Mouse (Mus musculus): ENCODE results near the gene Rnf41. TPM values are rescaled to one million over a fixed set of nuclear protein-coding genes. Genes with fewer than 3 reads are reported as not detected.

Gene Rnf41
- polyA plus RNA-seq, 1 experiment from 2014 or later: 60.7 TPM

DNA sequence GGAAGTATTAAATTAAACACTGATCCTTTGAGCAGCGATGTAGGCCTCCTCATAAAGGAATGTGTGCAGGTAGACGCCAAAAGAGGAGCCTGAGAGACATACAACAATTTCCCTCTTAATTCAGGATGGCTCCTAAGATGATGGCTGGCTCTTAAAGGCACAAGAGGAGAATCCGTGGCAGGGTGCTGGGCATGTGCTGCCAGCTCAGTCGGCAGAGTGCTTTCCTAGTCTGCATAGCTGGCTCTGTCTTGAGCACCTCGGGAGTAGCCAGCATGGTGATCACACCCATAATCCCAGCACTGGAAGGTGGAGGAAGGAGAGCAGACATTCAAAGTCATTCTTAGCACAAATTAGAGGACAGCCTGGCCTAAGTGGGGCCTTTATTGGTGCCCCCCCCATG is 24.4 kb downstream of the Rnf41 start:
- H3K4me3 ChIP-seq: no peak overlapping the region
- H3K4me1 ChIP-seq: no peaks in the 10 kb centered on the region
- H3K27ac ChIP-seq (replicated peaks): no peak overlapping the region
- WGBS: 84% methylated on average over 5 of the region's 5 CpGs
- H3K27me3 ChIP-seq: no peaks in the 10 kb centered on the region
- H3K9ac ChIP-seq (replicated peaks): no peak overlapping the region
- H3K36me3 ChIP-seq: peaks cover 76% of the 10 kb centered on the region
- ATAC-seq (ENCODE audit: low FRiP score, low read depth): no peak
- H3K4me2 ChIP-seq (replicated peaks): no peak overlapping the region
- no peaks in the 10 kb centered on the region for H3K9me3 ChIP-seq

- no peaks in the 10 kb centered on the region for H3K4me1 ChIP-seq
- no peak for ATAC-seq (ENCODE audit: low FRiP score, low read depth)
- no peak overlapping the region for H3K4me3 ChIP-seq
- 95% methylated on average over 8 of the region's 8 CpGs for WGBS
- no peak overlapping the region for H3K4me2 ChIP-seq (replicated peaks)
- no peak overlapping the region for H3K27ac ChIP-seq (replicated peaks)
- peaks cover 76% of the 10 kb centered on the region for H3K36me3 ChIP-seq
- H3K27me3 ChIP-seq: no peaks in the 10 kb centered on the region
- H3K9me3 ChIP-seq: no peaks in the 10 kb centered on the region
- H3K9ac ChIP-seq (replicated peaks): no peak overlapping the region
Observed at GRCm38 (mm10) chr10:128436376-128436775, 24.9 kb downstream of the Rnf41 start.

- H3K9ac ChIP-seq (replicated peaks): no peak overlapping the region
- WGBS: 87% methylated on average over 10 of the region's 10 CpGs
- no peaks in the 10 kb centered on the region for H3K27me3 ChIP-seq
- no peak overlapping the region for H3K4me2 ChIP-seq (replicated peaks)
- H3K36me3 ChIP-seq: peaks cover 79% of the 10 kb centered on the region
- no peak for ATAC-seq (ENCODE audit: low FRiP score, low read depth)
- no peak overlapping the region for H3K4me3 ChIP-seq
- no peaks in the 10 kb centered on the region for H3K9me3 ChIP-seq
- H3K4me1 ChIP-seq: no peaks in the 10 kb centered on the region
- H3K27ac ChIP-seq (replicated peaks): no peak overlapping the region
Observed at GRCm38 (mm10) chr10:128438675-128439279, 27.3 kb downstream of the Rnf41 start.

GRCm38 (mm10) chr10:128440407-128440806 is 28.9 kb downstream of the Rnf41 start:
- no peak for ATAC-seq (ENCODE audit: low FRiP score, low read depth)
- H3K4me2 ChIP-seq (replicated peaks): no peak overlapping the region
- H3K27ac ChIP-seq (replicated peaks): no peak overlapping the region
- H3K4me1 ChIP-seq: no peaks in the 10 kb centered on the region
- H3K9me3 ChIP-seq: no peaks in the 10 kb centered on the region
- H3K9ac ChIP-seq (replicated peaks): no peak overlapping the region
- H3K4me3 ChIP-seq: no peak overlapping the region
- peaks cover 67% of the 10 kb centered on the region for H3K36me3 ChIP-seq
- no peaks in the 10 kb centered on the region for H3K27me3 ChIP-seq
- 69% methylated on average over 10 of the region's 10 CpGs for WGBS

GRCm38 (mm10) chr10:128441324-128442119 is 30.1 kb downstream of the Rnf41 start:
- Histone ChIP-seq H3K9ac (replicated peaks) (no peak overlapping the region), H3K4me1 (no peaks in the 10 kb centered on the region), H3K27ac (replicated peaks) (no peak overlapping the region), H3K4me3 (no peak overlapping the region), H3K36me3 (peaks cover 55% of the 10 kb centered on the region), H3K9me3 (no peaks in the 10 kb centered on the region), H3K27me3 (no peaks in the 10 kb centered on the region), H3K4me2 (replicated peaks) (no peak overlapping the region)
- 88% methylated on average over 10 of the region's 10 CpGs for WGBS
- no peak for ATAC-seq (ENCODE audit: low FRiP score, low read depth)

DNA sequence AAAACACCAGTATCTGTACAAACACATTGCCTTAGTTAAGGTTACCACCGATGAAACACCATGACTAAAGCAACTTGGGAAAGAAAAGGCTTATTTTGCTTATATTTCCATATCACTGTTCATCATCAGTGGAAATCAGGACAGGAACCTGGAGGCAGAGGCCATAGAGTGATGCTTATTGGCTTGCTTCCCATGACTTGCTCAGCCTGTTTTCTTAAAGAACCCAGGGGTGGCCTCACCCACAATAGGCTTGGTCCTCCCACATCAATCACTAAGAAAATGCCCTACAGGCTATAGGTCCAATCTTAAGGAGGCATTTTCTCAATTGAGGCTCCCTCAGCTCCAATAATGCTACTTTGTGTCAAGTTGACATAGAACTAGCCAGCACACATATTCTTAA is 31.3 kb downstream of the Rnf41 start:
- WGBS: 95% methylated on average over 1 of the region's 1 CpGs
- no peak for ATAC-seq (ENCODE audit: low FRiP score, low read depth)
- Histone ChIP-seq H3K9me3 (no peaks in the 10 kb centered on the region), H3K9ac (replicated peaks) (no peak overlapping the region), H3K36me3 (peaks cover 43% of the 10 kb centered on the region), H3K27me3 (no peaks in the 10 kb centered on the region), H3K4me2 (replicated peaks) (no peak overlapping the region), H3K4me3 (no peak overlapping the region), H3K27ac (replicated peaks) (no peak overlapping the region), H3K4me1 (no peaks in the 10 kb centered on the region)

DNA sequence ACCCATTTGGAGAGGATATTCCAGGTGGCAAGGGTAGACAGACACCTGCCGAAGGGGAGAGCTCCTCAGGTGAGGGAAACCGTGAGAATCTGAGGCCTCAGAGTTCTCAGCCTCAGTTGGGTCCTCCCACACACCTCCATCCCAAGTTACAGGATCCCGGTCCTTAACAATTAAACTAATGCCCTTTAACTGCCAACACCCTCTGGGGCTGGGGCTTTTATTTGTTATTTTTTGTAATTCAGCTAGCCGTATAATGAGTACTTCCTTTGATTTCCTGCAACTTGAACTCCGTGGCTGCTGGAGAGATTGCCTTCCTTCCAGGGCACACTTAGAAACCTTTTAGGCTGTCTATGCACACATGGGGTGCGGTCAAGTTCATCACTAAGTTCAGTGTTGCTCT is 32.9 kb downstream of the Rnf41 start:
- H3K4me2 ChIP-seq (replicated peaks): no peak overlapping the region
- no peak for ATAC-seq (ENCODE audit: low FRiP score, low read depth)
- H3K36me3 ChIP-seq: peaks cover 28% of the 10 kb centered on the region

DNA sequence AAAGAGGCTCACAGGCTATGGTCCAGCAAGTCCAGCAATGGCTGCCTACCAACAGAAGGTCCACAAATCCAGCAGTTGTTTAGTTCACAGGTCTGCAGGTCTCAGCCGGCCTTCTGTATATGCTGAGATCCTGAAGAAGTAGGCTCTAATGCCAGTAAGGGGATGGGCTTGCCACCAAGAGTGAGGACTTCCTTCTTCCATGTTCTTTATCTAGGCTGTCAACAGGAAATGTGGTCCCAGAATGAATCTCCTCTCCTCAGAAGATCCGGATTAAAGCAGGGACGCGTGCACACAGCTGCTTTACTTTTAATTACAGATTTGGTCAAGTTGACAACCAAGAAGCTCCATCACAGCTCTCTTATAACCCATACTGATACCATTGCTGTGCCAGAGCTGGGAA is 34.0 kb downstream of the Rnf41 start:
- Histone ChIP-seq H3K27me3 (no peaks in the 10 kb centered on the region), H3K27ac (replicated peaks) (no peak overlapping the region), H3K9me3 (no peaks in the 10 kb centered on the region), H3K4me3 (no peak overlapping the region), H3K4me1 (no peaks in the 10 kb centered on the region), H3K9ac (replicated peaks) (no peak overlapping the region), H3K4me2 (replicated peaks) (no peak overlapping the region), H3K36me3 (peaks cover 20% of the 10 kb centered on the region)
- no peak for ATAC-seq (ENCODE audit: low FRiP score, low read depth)
- WGBS: 89% methylated on average over 4 of the region's 4 CpGs

More for the DNA sequence above, 32.9 kb downstream of the Rnf41 start:
- no peaks in the 10 kb centered on the region for H3K27me3 ChIP-seq
- no peak overlapping the region for H3K9ac ChIP-seq (replicated peaks)
- H3K9me3 ChIP-seq: no peaks in the 10 kb centered on the region
- H3K27ac ChIP-seq (replicated peaks): no peak overlapping the region
- H3K4me3 ChIP-seq: no peak overlapping the region
- WGBS: 77% methylated on average over 6 of the region's 6 CpGs
- no peaks in the 10 kb centered on the region for H3K4me1 ChIP-seq

- H3K4me1 ChIP-seq: no peaks in the 10 kb centered on the region
- no peaks in the 10 kb centered on the region for H3K9me3 ChIP-seq
- no peak overlapping the region for H3K4me2 ChIP-seq (replicated peaks)
- no peaks in the 10 kb centered on the region for H3K36me3 ChIP-seq
- H3K27ac ChIP-seq (replicated peaks): no peak overlapping the region
- no peaks in the 10 kb centered on the region for H3K27me3 ChIP-seq
- 84% methylated on average over 6 of the region's 6 CpGs for WGBS
- no peak for ATAC-seq (ENCODE audit: low FRiP score, low read depth)
- no peak overlapping the region for H3K9ac ChIP-seq (replicated peaks)
- no peak overlapping the region for H3K4me3 ChIP-seq
Observed at GRCm38 (mm10) chr10:128451014-128451413, 39.6 kb downstream of the Rnf41 start.

DNA sequence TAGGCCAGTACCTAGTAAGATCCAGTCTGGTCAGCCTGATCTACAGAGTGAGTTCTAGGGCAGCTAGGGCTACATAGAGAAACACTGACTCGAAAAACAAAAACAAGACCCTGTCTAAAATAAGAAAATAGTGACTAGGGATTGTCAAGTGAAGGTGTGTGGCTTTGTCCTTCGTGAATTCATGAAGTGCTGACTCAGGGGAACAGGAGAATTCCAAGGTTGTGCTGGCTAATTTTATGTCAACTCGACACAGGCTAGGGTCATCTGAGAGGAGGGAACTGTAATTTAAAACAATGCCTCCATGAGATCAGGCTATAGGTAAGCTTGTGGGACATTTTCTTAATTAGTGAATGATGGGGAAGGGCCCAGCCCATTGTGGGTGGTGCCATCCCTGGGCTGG is 43.0 kb downstream of the Rnf41 start:
- WGBS: 87% methylated on average over 3 of the region's 3 CpGs
- no peak overlapping the region for H3K4me2 ChIP-seq (replicated peaks)
- no peak for ATAC-seq (ENCODE audit: low FRiP score, low read depth)
- H3K9me3 ChIP-seq: no peaks in the 10 kb centered on the region
- H3K9ac ChIP-seq (replicated peaks): no peak overlapping the region
- no peaks in the 10 kb centered on the region for H3K36me3 ChIP-seq
- no peaks in the 10 kb centered on the region for H3K4me1 ChIP-seq
- no peak overlapping the region for H3K4me3 ChIP-seq
- peaks cover 7% of the 10 kb centered on the region for H3K27me3 ChIP-seq
- no peak overlapping the region for H3K27ac ChIP-seq (replicated peaks)

DNA sequence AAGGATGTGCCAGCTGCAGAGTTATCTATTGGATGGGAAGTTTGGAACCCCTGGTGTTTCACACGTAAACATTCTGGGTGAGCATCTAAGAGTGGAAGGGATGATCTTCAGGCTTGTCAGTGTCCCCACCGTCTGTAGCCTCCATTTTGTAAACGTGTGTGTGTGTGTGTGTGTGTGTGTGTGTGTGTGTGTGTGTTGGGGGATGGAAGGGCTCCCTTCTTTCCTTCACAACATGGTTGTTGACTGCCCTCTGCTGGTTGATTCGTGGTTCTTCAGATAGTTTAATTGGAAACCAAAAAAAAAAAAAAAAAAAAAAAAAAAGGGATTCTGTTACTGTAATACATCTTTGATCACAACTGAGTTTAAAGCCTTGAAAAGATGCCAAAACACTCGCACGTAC is 43.8 kb downstream of the Rnf41 start:
- H3K9ac ChIP-seq (replicated peaks): no peak overlapping the region
- WGBS: under 1% methylated on average over 6 of the region's 6 CpGs
- H3K9me3 ChIP-seq: no peaks in the 10 kb centered on the region
- no peaks in the 10 kb centered on the region for H3K36me3 ChIP-seq
- peaks cover 2% of the 10 kb centered on the region for H3K4me1 ChIP-seq
- H3K27me3 ChIP-seq: peaks cover 7% of the 10 kb centered on the region
- H3K27ac ChIP-seq (replicated peaks): no peak overlapping the region
- H3K4me2 ChIP-seq (replicated peaks): peak overlapping the region; percentile 34
- no peak for ATAC-seq (ENCODE audit: low FRiP score, low read depth)
- H3K4me3 ChIP-seq: 0 out of 2 replicates have a peak overlapping the region, but pooled peaks have one; percentile 2

DNA sequence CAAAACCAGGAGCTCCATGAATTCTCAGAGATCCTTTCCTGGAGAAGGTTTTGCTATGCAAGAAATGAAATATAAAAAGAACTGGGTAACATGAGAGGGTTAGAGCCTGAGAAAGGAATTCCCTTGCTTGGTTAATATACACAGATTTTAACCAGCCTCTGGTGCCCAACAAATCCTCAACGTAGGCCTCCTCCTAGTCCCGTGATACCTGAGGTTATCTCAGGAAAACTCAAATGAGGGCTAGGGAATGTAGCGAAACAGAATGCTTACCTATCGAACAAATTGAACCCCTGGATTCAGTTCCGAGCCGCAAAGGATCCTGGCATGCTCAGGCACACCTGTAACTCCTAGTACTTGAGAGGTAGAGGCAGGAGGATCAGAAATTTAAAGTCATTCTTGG is 46.2 kb downstream of the Rnf41 start:
- H3K4me2 ChIP-seq (replicated peaks): 0 out of 2 replicates have a peak overlapping the region, but pooled peaks have one; percentile 85
- H3K36me3 ChIP-seq: peaks cover 13% of the 10 kb centered on the region
- no peak overlapping the region for H3K9ac ChIP-seq (replicated peaks)
- H3K27ac ChIP-seq (replicated peaks): no peak overlapping the region
- no peak for ATAC-seq (ENCODE audit: low FRiP score, low read depth)
- 90% methylated on average over 6 of the region's 6 CpGs for WGBS
- H3K4me3 ChIP-seq: no peak overlapping the region
- no peaks in the 10 kb centered on the region for H3K9me3 ChIP-seq
- H3K27me3 ChIP-seq: peaks cover 7% of the 10 kb centered on the region
- H3K4me1 ChIP-seq: peaks cover 12% of the 10 kb centered on the region
